Comparison of ENCODE assay signal across 10 mouse cellular contexts in the genomic region with DNA sequence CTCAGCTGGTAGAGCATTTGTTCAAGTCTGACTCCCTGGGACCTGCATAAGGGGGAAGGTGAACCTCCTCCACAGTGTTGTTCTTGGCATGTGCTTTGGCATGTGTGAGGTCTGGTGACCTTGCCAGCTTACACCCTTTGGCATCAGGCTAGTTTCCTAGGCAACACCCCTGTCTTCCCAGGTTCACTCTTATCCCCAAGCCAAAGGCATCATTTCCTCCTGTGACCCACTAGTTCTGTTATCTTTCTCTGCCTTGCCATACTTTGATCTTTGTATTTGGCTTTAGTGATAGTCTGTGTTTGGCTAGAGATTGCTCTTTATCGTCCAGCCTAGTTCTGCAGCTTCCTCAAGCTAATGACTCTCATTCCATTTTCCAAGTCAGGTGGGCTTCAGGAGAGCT. TPM values are rescaled to one million over a fixed set of nuclear protein-coding genes. Genes with fewer than 3 reads are reported as not detected.
DNase-seq lines count a peak whose midpoint lies in the region; ATAC-seq and TF ChIP-seq lines count a peak whose summit lies in the region.
"Had no signal": no experiment of that assay in that cellular context is flagged by ENCODE, and none has a peak within 500 bp of the region (broad histone marks: within the 10 kb centered on the region; RNA-seq: fewer than 3 reads in every experiment).

No protein-coding gene starts in this region.

- no peak for TF ChIP-seq CTCF in lung, adult 2 months (IDR thresholded peaks at IDR 0.05; ENCODE audit: insufficient read depth, low read length)
- TF ChIP-seq CTCF in olfactory bulb, adult 2 months (IDR thresholded peaks at IDR 0.05; ENCODE audit: insufficient read depth, low read depth, low read length), result no peak

- DNase-seq in heart, adult 11 months, result peak; percentile 89
- DNase-seq in heart, adult 9 months (ENCODE audit: low spot score in 2 of 2), result no peak
- DNase-seq in lung, postnatal 36 days, result peak; percentile 45
- no peak for DNase-seq in lung, adult 2 months
- DNase-seq in urinary bladder, adult 2 months (ENCODE audit: low spot score), result no peak
- DNase-seq: layer of hippocampus, postnatal 36 days; lung, embryonic 14.5 days had no signal

- no peak for TF ChIP-seq POLR2A in lung, adult 2 months (IDR thresholded peaks at IDR 0.05; ENCODE audit: borderline replicate concordance, extremely low read depth, low read depth, low read length)
- TF ChIP-seq POLR2A in olfactory bulb, adult 2 months (IDR thresholded peaks at IDR 0.05; ENCODE audit: insufficient read depth, low read depth, low read length), result no peak

- ATAC-seq in common myeloid progenitor, adult 5-6 weeks (replicated peaks; ENCODE audit: low read depth, poor library complexity, severe bottlenecking), result peak; percentile 72; the same call in 1 of the 2 replicates
- ATAC-seq: activated CD4-positive, CD25-positive, alpha-beta regulatory T cell, adult 4 months had no signal

- H3K4me3 ChIP-seq in lung, adult 2 months (replicated peaks; ENCODE audit: extremely low read depth, low read depth, low read length), result no peak overlapping the region
- no peak overlapping the region for H3K4me3 ChIP-seq in olfactory bulb, adult 2 months (ENCODE audit: insufficient read depth, low read depth, low read length)

- H3K4me1 ChIP-seq in lung, adult 2 months (ENCODE audit: control insufficient read depth, insufficient read depth, low read length), result peaks cover 8% of the 10 kb centered on the region
- peaks cover 4% of the 10 kb centered on the region; the same call in 1 of the 2 replicates for H3K4me1 ChIP-seq in olfactory bulb, adult 2 months (ENCODE audit: control insufficient read depth, insufficient read depth, low read length)

- 0 out of 2 replicates have a peak overlapping the region, but pooled peaks have one; percentile 17 for H3K27ac ChIP-seq in olfactory bulb, adult 2 months (ENCODE audit: insufficient read depth, low read depth, low read length)

- 24% methylated on average over 1 of the region's 1 CpGs for WGBS in lung, adult 2 months
- 56% methylated on average over 1 of the region's 1 CpGs for WGBS in olfactory bulb, adult 2 months

RNA-seq across cellular contexts. Expression of gene Cyb5b, which starts 7.4 kb away (rescaled TPM):
- 68.7 and 97.9 TPM in 2 replicates for polyA plus RNA-seq in lung, adult 2 months (2012; rRNA removed)
- total RNA-seq in common myeloid progenitor, adult 5-6 weeks (2017), result 56.5 and 72.9 TPM in 2 replicates
- polyA plus RNA-seq in olfactory bulb, adult 2 months (2012; ENCODE audit: insufficient read depth, insufficient read length, low replicate concordance, missing spikeins), result 106 TPM in 1 of 2 replicates, not detected in the other
- 136 and 138 TPM in 2 replicates for polyA plus RNA-seq in urinary bladder, adult 2 months (2012; rRNA removed)

Comparison
In these comparisons a context has a peak if more than half of its experiments do, and no peak if none do; other contexts are left out.
1. DNase-seq: peak in heart, adult 11 months (single experiment) and lung, postnatal 36 days (single experiment); none in heart, adult 9 months (0 of 2), lung, adult 2 months (single experiment) and urinary bladder, adult 2 months (single experiment).